Mouse (Mus musculus): ENCODE results near the gene Npm1. TPM values are rescaled to one million over a fixed set of nuclear protein-coding genes. Genes with fewer than 3 reads are reported as not detected.

Npm1 gene
- total RNA-seq, 1 experiment from 2014 or later = 613 TPM

GRCm38 (mm10) chr11:33118480-33118879 lies 44.5 kb downstream of the Npm1 start:
- ATAC-seq (ENCODE audit: extremely low read depth, insufficient number of reproducible peaks, low FRiP score, poor library complexity, severe bottlenecking) = no peak

DNA sequence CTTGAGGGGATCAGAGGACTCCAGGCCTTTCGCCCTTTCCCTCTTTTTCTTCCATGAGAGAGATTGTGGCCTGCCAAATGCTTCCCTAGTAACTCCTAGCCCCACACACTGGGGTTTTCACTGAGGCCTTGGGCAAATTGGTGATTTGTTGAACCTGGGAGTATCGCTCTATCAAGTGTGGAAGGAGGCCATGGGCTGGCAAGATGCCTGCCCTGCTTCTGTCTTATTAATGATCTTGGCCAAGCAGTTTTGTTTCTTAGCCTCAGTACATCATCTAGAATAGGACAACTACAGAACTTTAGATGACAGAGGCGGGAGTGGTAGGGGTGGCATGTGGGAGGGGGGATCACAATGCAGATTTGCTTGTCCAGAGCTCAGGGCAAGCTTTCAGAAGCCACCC lies 47.2 kb downstream of the Npm1 start:
- no peak for ATAC-seq (ENCODE audit: extremely low read depth, insufficient number of reproducible peaks, low FRiP score, poor library complexity, severe bottlenecking)

GRCm38 (mm10) chr11:33112407-33112806 lies 50.6 kb downstream of the Npm1 start:
- no peak for ATAC-seq (ENCODE audit: extremely low read depth, insufficient number of reproducible peaks, low FRiP score, poor library complexity, severe bottlenecking)

DNA sequence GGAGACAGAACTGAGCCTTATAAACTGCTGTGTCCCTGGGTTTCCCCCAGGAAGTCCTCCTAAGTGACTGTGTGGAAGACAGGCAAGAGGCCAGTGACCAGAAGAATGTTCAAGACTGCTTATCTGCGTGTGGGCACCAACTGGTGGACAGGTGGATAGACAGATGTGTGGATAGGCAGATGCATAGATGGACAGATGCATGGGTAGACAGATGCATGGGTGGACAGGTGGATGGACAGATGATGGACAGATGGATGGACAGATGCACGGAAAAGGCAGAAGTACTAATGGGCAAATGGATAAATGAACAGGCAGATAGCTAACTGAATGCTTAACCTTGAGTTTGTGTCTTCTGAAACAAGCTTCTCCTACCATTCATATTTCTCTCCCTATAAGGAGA lies 52.9 kb downstream of the Npm1 start:
- ATAC-seq (ENCODE audit: extremely low read depth, insufficient number of reproducible peaks, low FRiP score, poor library complexity, severe bottlenecking) = no peak

GRCm38 (mm10) chr11:33107540-33107939 lies 55.5 kb downstream of the Npm1 start:
- no peak for ATAC-seq (ENCODE audit: extremely low read depth, insufficient number of reproducible peaks, low FRiP score, poor library complexity, severe bottlenecking)

DNA sequence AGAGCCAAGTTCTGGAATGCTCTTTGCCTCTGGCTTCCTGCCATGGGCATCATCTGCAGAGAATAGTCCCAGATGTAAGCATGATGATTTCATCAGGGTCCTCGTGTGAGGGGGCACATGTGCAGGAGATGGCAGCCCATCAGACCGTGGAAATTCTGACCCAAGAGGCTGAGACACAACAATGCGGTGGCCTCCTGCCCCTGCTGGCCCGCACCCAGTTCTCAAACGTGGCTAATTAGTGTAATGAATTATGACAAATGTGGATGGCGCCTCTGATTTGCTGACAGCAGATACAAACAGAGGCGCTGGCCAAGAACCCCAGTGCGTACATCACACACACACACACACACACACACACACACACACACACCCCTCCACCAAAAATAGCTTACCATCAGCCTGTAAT lies 58.1 kb downstream of the Npm1 start:
- no peak for ATAC-seq (ENCODE audit: extremely low read depth, insufficient number of reproducible peaks, low FRiP score, poor library complexity, severe bottlenecking)

DNA sequence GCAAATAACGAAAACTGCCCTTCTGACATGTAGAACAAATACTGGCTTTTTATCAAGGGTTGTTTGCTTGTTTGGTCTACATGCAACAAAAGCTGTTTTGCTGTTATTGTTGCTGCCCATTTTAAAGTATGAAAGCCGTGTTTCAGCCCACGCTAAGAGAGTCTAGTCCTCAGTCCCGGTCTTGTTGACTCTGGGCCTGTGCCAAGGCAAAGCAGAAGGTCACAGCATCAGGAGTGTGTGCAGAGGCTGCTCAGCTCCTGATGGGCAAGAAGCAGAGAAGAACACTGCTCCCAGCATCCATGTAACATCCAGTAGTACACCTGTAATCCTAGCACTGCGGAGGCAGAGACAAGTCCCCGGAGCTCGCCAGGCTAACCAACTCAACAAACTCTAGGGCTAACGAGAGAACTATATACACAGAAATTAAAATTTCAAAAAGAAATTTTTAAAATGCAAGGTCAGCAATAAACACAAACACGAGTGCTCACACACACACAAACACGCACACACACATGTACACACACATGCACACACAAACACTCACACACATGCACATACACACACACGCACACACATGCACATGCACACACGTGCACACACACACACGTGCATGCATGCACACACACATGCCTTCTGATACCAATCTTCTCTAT lies 59.6 kb downstream of the Npm1 start:
- ATAC-seq (ENCODE audit: extremely low read depth, insufficient number of reproducible peaks, low FRiP score, poor library complexity, severe bottlenecking) = no peak

Other genes with a start within 250 kb of the Npm1 start
- gene Fgf18, start 15.8 kb downstream of the Npm1 start, total RNA-seq (2017) = not detected in 2 replicates
- gene Tlx3, start 40.4 kb upstream of the Npm1 start, total RNA-seq (2017) = not detected in 2 replicates
- not detected in 2 replicates for gene Gm12117, start 113.5 kb upstream of the Npm1 start, total RNA-seq (2017)